Mouse (Mus musculus): ENCODE measurements around the gene Ahrr. TPM values are rescaled to one million over a fixed set of nuclear protein-coding genes. Genes with fewer than 3 reads are reported as not detected.
A peak's percentile ranks its signal among the peaks of the same experiment; 100 is the strongest.

Gene Ahrr
- total RNA-seq (2015; ENCODE audit: low replicate concordance) = not detected in 2 replicates
- not detected in 2 replicates for total RNA-seq (2017; ENCODE audit: low replicate concordance)

GRCm38 (mm10) chr13:74292167-74292566 lies at the start of gene Ahrr:
Gene Ahrr (minus strand): TSS chr13:74292331.
- ATAC-seq (replicated peaks; ENCODE audit: low FRiP score, poor library complexity, severe bottlenecking) = peak; percentile 50; the same call in 1 of the 2 replicates

- peak; percentile 76 for ATAC-seq (replicated peaks; ENCODE audit: low FRiP score, poor library complexity, severe bottlenecking)
These were observed 48.9 kb upstream of the Ahrr start for GRCm38 (mm10) chr13:74341036-74341435.

- ATAC-seq (replicated peaks; ENCODE audit: low FRiP score, poor library complexity, severe bottlenecking) = no peak
These were observed 37.2 kb upstream of the Ahrr start for GRCm38 (mm10) chr13:74329321-74329720.

- peak; percentile 98 for ATAC-seq (replicated peaks; ENCODE audit: low FRiP score, poor library complexity, severe bottlenecking)
These were observed 25.2 kb upstream of the Ahrr start, which contains the start of gene Pdcd6 for GRCm38 (mm10) chr13:74317170-74317849. Gene Pdcd6 (minus strand): TSS chr13:74317580.

GRCm38 (mm10) chr13:74316789-74317169 lies 24.6 kb upstream of the Ahrr start:
- peak; percentile 40 for ATAC-seq (replicated peaks; ENCODE audit: low FRiP score, poor library complexity, severe bottlenecking)

GRCm38 (mm10) chr13:74316386-74316785 lies 24.3 kb upstream of the Ahrr start:
- no peak for ATAC-seq (replicated peaks; ENCODE audit: low FRiP score, poor library complexity, severe bottlenecking)

GRCm38 (mm10) chr13:74314616-74315015 lies 22.5 kb upstream of the Ahrr start:
- no peak for ATAC-seq (replicated peaks; ENCODE audit: low FRiP score, poor library complexity, severe bottlenecking)

- no peak for ATAC-seq (replicated peaks; ENCODE audit: low FRiP score, poor library complexity, severe bottlenecking)
These were observed 13.6 kb upstream of the Ahrr start for GRCm38 (mm10) chr13:74305780-74306179.

- no peak for ATAC-seq (replicated peaks; ENCODE audit: low FRiP score, poor library complexity, severe bottlenecking)
These were observed 13.2 kb upstream of the Ahrr start for GRCm38 (mm10) chr13:74305380-74305779.

- no peak for ATAC-seq (replicated peaks; ENCODE audit: low FRiP score, poor library complexity, severe bottlenecking)
These were observed 10.2 kb upstream of the Ahrr start for GRCm38 (mm10) chr13:74302050-74303037.

- peak; percentile 40; the same call in 1 of the 2 replicates for ATAC-seq (replicated peaks; ENCODE audit: low FRiP score, poor library complexity, severe bottlenecking)
These were observed 9.5 kb upstream of the Ahrr start for GRCm38 (mm10) chr13:74301607-74301984.

GRCm38 (mm10) chr13:74300925-74301606 lies 8.9 kb upstream of the Ahrr start:
- ATAC-seq (replicated peaks; ENCODE audit: low FRiP score, poor library complexity, severe bottlenecking) = peak; percentile 80

GRCm38 (mm10) chr13:74296376-74296775 lies 4.2 kb upstream of the Ahrr start:
- ATAC-seq (replicated peaks; ENCODE audit: low FRiP score, poor library complexity, severe bottlenecking) = no peak

- no peak for ATAC-seq (replicated peaks; ENCODE audit: low FRiP score, poor library complexity, severe bottlenecking)
These were observed 2.5 kb downstream of the Ahrr start for GRCm38 (mm10) chr13:74289646-74290045.

GRCm38 (mm10) chr13:74282299-74282698 lies 9.8 kb downstream of the Ahrr start:
- no peak for ATAC-seq (replicated peaks; ENCODE audit: low FRiP score, poor library complexity, severe bottlenecking)

- ATAC-seq (replicated peaks; ENCODE audit: low FRiP score, poor library complexity, severe bottlenecking) = 0 out of 2 replicates have a peak, but pooled peaks have one; percentile 53
These were observed 16.4 kb downstream of the Ahrr start for GRCm38 (mm10) chr13:74275726-74276125.

- ATAC-seq (replicated peaks; ENCODE audit: low FRiP score, poor library complexity, severe bottlenecking) = no peak
These were observed 31.7 kb downstream of the Ahrr start for GRCm38 (mm10) chr13:74260231-74260992.

- ATAC-seq (replicated peaks; ENCODE audit: low FRiP score, poor library complexity, severe bottlenecking) = no peak
These were observed 32.5 kb downstream of the Ahrr start for GRCm38 (mm10) chr13:74259460-74260230.

- no peak for ATAC-seq (replicated peaks; ENCODE audit: low FRiP score, poor library complexity, severe bottlenecking)
These were observed 45.6 kb downstream of the Ahrr start for GRCm38 (mm10) chr13:74246494-74246893.
